Mouse (Mus musculus) cerebellum, adult 2 months (tissue): ENCODE measurements around the gene Sox5.

Source experiments
- CTCF ChIP-seq: fragments of 200-500 bp; IDR thresholded peaks from 2 replicates; pipeline ENCODE4 v1.5.1; 2011; ENCODE audit warnings: low read depth, mild to moderate bottlenecking, control low read depth, low read length, moderate library complexity, borderline replicate concordance; ENCODE audit not compliant: insufficient read depth
- POLR2A ChIP-seq: fragments of 200-500 bp; IDR thresholded peaks from 2 replicates; pipeline ENCODE4 v1.6.1; 2011; ENCODE audit warnings: low read length, control low read depth, borderline replicate concordance; ENCODE audit not compliant: insufficient read depth

- no peak for TF ChIP-seq CTCF
- TF ChIP-seq POLR2A = no peak
Observed at GRCm38 (mm10) chr6:144151075-144151474, 630.7 kb downstream of the Sox5 start.
